Mouse (Mus musculus) CH12.LX (cell line): ENCODE results near the gene Esyt2.

Experiments used
- CTCF ChIP-seq, 2 experiments: IDR thresholded peaks in 1 of 2; conservative IDR thresholded peaks in 1 of 2; 2 replicates each; pipeline ENCODE4 v1.5.1; 2011 to 2012; ENCODE audit warnings: low read depth in 2 of 2, low read length in 2 of 2, improper control_type of control experiment in 1 of 2, inconsistent platforms in 1 of 2, mild to moderate bottlenecking in 1 of 2, moderate library complexity in 1 of 2
- MAFK ChIP-seq: IDR thresholded peaks from 2 replicates; pipeline ENCODE4 v1.6.1; 2011; ENCODE audit warnings: low read length, improper control_type of control experiment; ENCODE audit not compliant: insufficient replicate concordance

- no peak for TF ChIP-seq MAFK
- no peak for TF ChIP-seq CTCF (conservative IDR thresholded peaks at IDR 0.05 in 1 of 2, IDR thresholded peaks at IDR 0.05 in 1 of 2; ENCODE audit: low read depth in 2 of 2, low read length in 2 of 2)
These were observed 32.8 kb downstream of the Esyt2 start for GRCm38 (mm10) chr12:116313816-116314215.
